Mouse (Mus musculus) cerebellum, adult 2 months (tissue): ENCODE data around the gene Patl1. TPM values are rescaled to one million over a fixed set of nuclear protein-coding genes. Genes with fewer than 3 reads are reported as not detected.
"Not testable (repeated sequence)": the region's sequence is repeated elsewhere in the genome, so short reads cannot be mapped to it uniquely, and the experiment has no call there.

ENCODE experiments used
- DNase-seq, 2 experiments: peaks; one replicate each; pipeline ENCODE4 v3.0.0; 2021
- H3K27ac ChIP-seq: fragments of 200-500 bp; 2 replicates; pipeline ENCODE4 v1.5.1; 2012; ENCODE audit warnings: low read length, control low read depth, inconsistent platforms; ENCODE audit not compliant: insufficient read depth
- H3K27me3 ChIP-seq: fragments of 200-500 bp; 2 replicates; pipeline ENCODE4 v1.6.1; 2012; ENCODE audit warnings: inconsistent platforms, mild to moderate bottlenecking, low read length, moderate library complexity; ENCODE audit not compliant: control insufficient read depth, insufficient read depth
- H3K4me1 ChIP-seq: fragments of 200-500 bp; 2 replicates; pipeline ENCODE4 v1.6.1; 2011; ENCODE audit warnings: low read length; ENCODE audit not compliant: control insufficient read depth, insufficient read depth
- H3K4me3 ChIP-seq: fragments of 200-500 bp; replicated peaks from 2 replicates; pipeline ENCODE3; 2011; ENCODE audit warnings: mild to moderate bottlenecking, low read depth, low read length, control low read depth; ENCODE audit not compliant: insufficient read depth
- CTCF ChIP-seq: fragments of 200-500 bp; IDR thresholded peaks from 2 replicates; pipeline ENCODE4 v1.5.1; 2011; ENCODE audit warnings: low read depth, mild to moderate bottlenecking, control low read depth, low read length, moderate library complexity, borderline replicate concordance; ENCODE audit not compliant: insufficient read depth
- POLR2A ChIP-seq: fragments of 200-500 bp; IDR thresholded peaks from 2 replicates; pipeline ENCODE4 v1.6.1; 2011; ENCODE audit warnings: low read length, control low read depth, borderline replicate concordance; ENCODE audit not compliant: insufficient read depth
- WGBS: fragments of 180-500 bp; shearing (Covaris S2); methylation state at CpG from one replicate; pipeline ENCODE4 v1.1.7; 2018; 5-methylcytosine and 5-hydroxymethylcytosine counted together
- polyA plus RNA-seq: library from polyadenylated mRNA; depleted of rRNA; stranded (reverse); fragments of >200 nt; gene quantifications from 2 replicates; pipeline ENCODE4 v1.2.3, GENCODE M21; 2012

The Patl1 gene
- polyA plus RNA-seq, 1 experiment, result 21.7 TPM

DNA sequence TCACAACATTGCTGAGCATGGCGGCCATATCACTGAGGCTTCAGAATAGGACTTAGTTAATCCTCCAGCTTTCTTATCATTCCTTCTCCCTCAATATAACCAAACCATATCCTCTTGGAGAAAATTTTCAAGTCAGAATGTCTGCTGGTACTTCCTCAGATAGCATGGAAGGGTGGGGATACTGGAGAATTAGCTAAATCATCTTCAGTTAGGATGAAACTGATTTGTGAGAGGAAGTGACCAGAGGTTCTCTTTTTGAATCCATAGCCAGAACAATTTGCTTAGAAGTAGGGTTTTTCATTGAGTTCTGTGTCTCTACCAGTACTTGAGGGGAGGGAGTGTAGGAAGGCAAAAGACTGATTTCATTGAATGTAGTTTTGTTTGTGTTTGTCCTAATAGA lies 9.9 kb downstream of the Patl1 start:
- Histone ChIP-seq H3K4me1 (no peaks in the 10 kb centered on the region), H3K27ac (no peak overlapping the region), H3K4me3 (no peak overlapping the region), H3K27me3 (no peaks in the 10 kb centered on the region)
- no peak for TF ChIP-seq POLR2A
- TF ChIP-seq CTCF, result no peak
- WGBS, result 92% methylated on average over 1 of the region's 1 CpGs
- no peak for DNase-seq

- H3K27me3 ChIP-seq, H3K4me3 ChIP-seq, DNase-seq, H3K4me1 ChIP-seq, H3K27ac ChIP-seq: not testable (repeated sequence)
- 97% methylated on average over 2 of the region's 2 CpGs for WGBS
Measured at GRCm38 (mm10) chr19:11922515-11922914, 10.3 kb downstream of the Patl1 start.

GRCm38 (mm10) chr19:11926380-11926779 lies 14.2 kb downstream of the Patl1 start:
- TF ChIP-seq POLR2A, result no peak
- no peak for TF ChIP-seq CTCF
- no peak overlapping the region for H3K27ac ChIP-seq
- no peak for DNase-seq
- WGBS, result 94% methylated on average over 2 of the region's 2 CpGs
- no peak overlapping the region for H3K4me3 ChIP-seq
- no peaks in the 10 kb centered on the region for H3K4me1 ChIP-seq
- no peaks in the 10 kb centered on the region for H3K27me3 ChIP-seq

GRCm38 (mm10) chr19:11928025-11928748 lies 16.0 kb downstream of the Patl1 start:
- WGBS, result 91% methylated on average over 4 of the region's 4 CpGs
- Histone ChIP-seq H3K4me3 (no peak overlapping the region), H3K27me3 (no peaks in the 10 kb centered on the region), H3K27ac (no peak overlapping the region), H3K4me1 (no peaks in the 10 kb centered on the region)
- no peak for DNase-seq
- no peak for TF ChIP-seq CTCF

GRCm38 (mm10) chr19:11946460-11946859 lies 34.3 kb downstream of the Patl1 start:
- not testable (repeated sequence) for H3K4me1 ChIP-seq, DNase-seq, H3K27me3 ChIP-seq, H3K4me3 ChIP-seq, H3K27ac ChIP-seq
- WGBS, result 96% methylated on average over 9 of the region's 9 CpGs

DNA sequence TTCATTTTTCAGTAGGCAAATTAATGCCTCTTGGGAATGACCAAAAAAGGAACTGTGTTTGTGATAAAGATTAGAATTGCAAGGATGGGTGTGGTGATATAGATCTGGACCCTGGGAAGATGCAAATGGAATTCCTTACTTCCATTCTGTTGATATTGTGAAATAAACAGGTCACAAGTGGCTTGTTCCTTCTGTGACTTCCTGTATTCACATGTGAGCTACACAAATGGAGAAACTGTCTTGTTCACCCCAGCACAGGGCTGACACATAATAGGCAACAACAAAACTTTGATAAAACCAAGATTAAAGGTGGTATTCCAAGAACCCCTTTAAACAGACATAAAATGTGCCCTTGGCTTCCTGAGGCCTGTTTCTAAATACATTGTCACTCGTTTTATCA lies 37.7 kb downstream of the Patl1 start:
- H3K4me1 ChIP-seq, result no peaks in the 10 kb centered on the region
- H3K4me3 ChIP-seq, result no peak overlapping the region
- no peak overlapping the region for H3K27ac ChIP-seq
- H3K27me3 ChIP-seq, result no peaks in the 10 kb centered on the region
- DNase-seq, result no peak
- TF ChIP-seq POLR2A, result no peak
- no peak for TF ChIP-seq CTCF
- whole genome bisulfite sequencing, result 45% methylated on average over 1 of the region's 1 CpGs

DNA sequence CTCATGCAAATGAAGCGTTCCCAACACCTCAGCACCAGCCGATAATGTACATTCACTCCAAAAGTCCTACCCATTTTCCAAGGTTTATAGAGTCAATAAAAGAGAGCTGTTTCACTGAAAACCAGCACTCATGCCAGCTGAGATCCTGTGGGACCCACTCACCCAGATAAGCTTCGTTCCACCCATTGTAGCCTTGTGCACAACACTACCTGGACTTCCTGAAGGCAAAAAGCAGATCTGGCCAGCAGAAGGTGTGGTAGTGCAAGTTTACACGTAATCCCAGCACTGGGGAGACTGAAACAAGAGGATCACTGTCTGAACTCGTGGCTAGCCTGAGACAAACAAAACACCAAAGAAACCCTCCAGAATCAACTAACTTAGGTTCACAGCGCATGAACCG lies 38.5 kb downstream of the Patl1 start:
- WGBS, result 78% methylated on average over 7 of the region's 7 CpGs
- no peaks in the 10 kb centered on the region for H3K27me3 ChIP-seq
- no peak for DNase-seq
- TF ChIP-seq POLR2A (no peak), CTCF (no peak)
- no peaks in the 10 kb centered on the region for H3K4me1 ChIP-seq
- H3K4me3 ChIP-seq, result no peak overlapping the region
- no peak overlapping the region for H3K27ac ChIP-seq

DNA sequence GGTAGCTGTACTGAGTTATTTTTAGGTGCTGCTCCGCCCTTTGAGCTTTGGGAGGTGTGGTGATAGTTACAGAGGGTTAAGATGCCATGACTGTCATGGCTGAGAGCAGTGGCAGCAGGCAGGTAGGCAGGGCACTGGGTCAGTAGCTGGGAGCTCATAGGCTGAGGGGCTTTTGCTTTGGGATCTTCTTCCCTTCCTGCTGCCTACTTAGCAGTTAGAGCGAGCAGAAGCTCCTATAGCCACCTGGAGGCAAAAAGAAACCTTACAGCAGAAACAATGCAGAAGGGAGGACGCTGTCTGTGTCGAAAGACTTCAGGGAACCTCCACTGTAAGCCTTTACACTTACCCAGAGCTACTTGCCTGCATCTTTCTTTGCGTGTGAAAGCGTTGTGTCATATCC lies 42.0 kb downstream of the Patl1 start:
- Histone ChIP-seq H3K27ac (no peak overlapping the region), H3K4me3 (no peak overlapping the region), H3K4me1 (no peaks in the 10 kb centered on the region), H3K27me3 (no peaks in the 10 kb centered on the region)
- 55% methylated on average over 6 of the region's 6 CpGs for WGBS
- no peak for TF ChIP-seq POLR2A
- DNase-seq, result no peak

GRCm38 (mm10) chr19:11956636-11957035 lies 44.4 kb downstream of the Patl1 start:
- Histone ChIP-seq H3K4me1 (no peaks in the 10 kb centered on the region), H3K27me3 (no peaks in the 10 kb centered on the region), H3K27ac (no peak overlapping the region), H3K4me3 (no peak overlapping the region)
- TF ChIP-seq CTCF, result no peak
- DNase-seq, result no peak
- WGBS, result 89% methylated on average over 5 of the region's 5 CpGs
